Mouse (Mus musculus): ENCODE results near the gene Zfp628.

GRCm38 (mm10) chr7:4876753-4877221 lies 38.2 kb upstream of the Zfp628 start, which contains the start of gene Isoc2a:
- peak; percentile 99 for TF ChIP-seq POLR2A (IDR thresholded peaks at IDR 0.05; ENCODE audit: insufficient read depth, low read depth, low read length)
- TF ChIP-seq CTCF (IDR thresholded peaks at IDR 0.05) = no peak
- peak; percentile 97 for TF ChIP-seq EP300 (IDR thresholded peaks at IDR 0.05; ENCODE audit: insufficient read depth, low read depth, low read length)

All from heart, adult 2 months (tissue).